Mouse (Mus musculus) common myeloid progenitor, adult 5-6 weeks (primary cell): ENCODE data around the gene Lipe. TPM values are rescaled to one million over a fixed set of nuclear protein-coding genes. Genes with fewer than 3 reads are reported as not detected.

Experiments used
- ATAC-seq: replicated peaks from 2 replicates; pipeline ENCODE4 v1.8.0; 2016; ENCODE audit warnings: low read depth, mild to moderate bottlenecking, moderate TSS enrichment, inconsistent platforms; ENCODE audit not compliant: poor library complexity, severe bottlenecking
- total RNA-seq: library from RNA; stranded (forward); fragments of 200-1000, 187-1606 nt; gene quantifications from 2 replicates; pipeline ENCODE4 v1.2.3, GENCODE M21; 2017

Lipe gene
- total RNA-seq, 1 experiment from 2014 or later, result 10.1 TPM

GRCm38 (mm10) chr7:25390054-25390770, 8.3 kb downstream of the Lipe start:
- ATAC-seq, result peak; percentile 87

- ATAC-seq, result no peak
Measured at GRCm38 (mm10) chr7:25388916-25389315, 9.6 kb downstream of the Lipe start.

GRCm38 (mm10) chr7:25387811-25388440, 10.6 kb downstream of the Lipe start:
- no peak for ATAC-seq

GRCm38 (mm10) chr7:25385850-25386555, 12.5 kb downstream of the Lipe start:
- peak; percentile 45 for ATAC-seq

- no peak for ATAC-seq
Measured at GRCm38 (mm10) chr7:25385259-25385658, 13.3 kb downstream of the Lipe start.

- peak; percentile 62 for ATAC-seq
Measured at GRCm38 (mm10) chr7:25384818-25385217, 13.7 kb downstream of the Lipe start.

- ATAC-seq, result no peak
Measured at GRCm38 (mm10) chr7:25384318-25384717, 14.2 kb downstream of the Lipe start.

GRCm38 (mm10) chr7:25383891-25384290, 14.6 kb downstream of the Lipe start:
- ATAC-seq, result no peak

GRCm38 (mm10) chr7:25383385-25383784, 15.1 kb downstream of the Lipe start:
- no peak for ATAC-seq

GRCm38 (mm10) chr7:25382541-25382940, 16.0 kb downstream of the Lipe start:
- ATAC-seq, result no peak

- no peak for ATAC-seq
Measured at GRCm38 (mm10) chr7:25381284-25381680, 17.2 kb downstream of the Lipe start.

GRCm38 (mm10) chr7:25380392-25381283, 17.9 kb downstream of the Lipe start:
- no peak for ATAC-seq

- ATAC-seq, result peak; percentile 76
Measured at GRCm38 (mm10) chr7:25379551-25380351, 18.8 kb downstream of the Lipe start.

GRCm38 (mm10) chr7:25378181-25379100, 20.1 kb downstream of the Lipe start:
- ATAC-seq, result no peak

GRCm38 (mm10) chr7:25377100-25377700, 21.3 kb downstream of the Lipe start:
- no peak for ATAC-seq

- peak; percentile 54 for ATAC-seq
Measured at GRCm38 (mm10) chr7:25376556-25376955, 22.0 kb downstream of the Lipe start.

GRCm38 (mm10) chr7:25372441-25372840, 26.1 kb downstream of the Lipe start:
- ATAC-seq, result no peak
